Mouse (Mus musculus): ENCODE data around the gene Myo10. TPM values are rescaled to one million over a fixed set of nuclear protein-coding genes. Genes with fewer than 3 reads are reported as not detected.
"Not testable (repeated sequence)": the region's sequence is repeated elsewhere in the genome, so short reads cannot be mapped to it uniquely, and the experiment has no call there.

Myo10 gene
- total RNA-seq, 2 experiments from 2014 or later = 41.7 to 47.6 TPM

DNA sequence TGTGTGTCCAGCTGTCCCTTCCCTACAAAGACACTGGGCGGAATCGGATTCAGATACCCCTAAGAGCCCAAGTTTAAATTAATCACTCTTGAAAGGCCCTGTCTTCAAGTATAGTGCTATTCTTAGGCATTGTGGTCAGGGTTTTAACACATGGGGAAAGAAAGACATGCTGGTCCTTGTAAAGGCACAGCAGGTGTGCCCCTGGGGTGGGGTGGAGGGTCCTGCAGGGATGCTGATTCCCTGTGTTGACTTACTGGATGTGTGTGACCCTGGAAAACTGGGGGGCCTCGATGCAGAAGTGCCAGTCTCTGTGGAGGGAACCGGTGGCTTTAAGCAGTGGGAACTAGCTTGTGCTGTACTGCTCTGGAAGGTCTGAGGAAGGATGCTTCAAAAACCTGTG lies 90.6 kb downstream of the Myo10 start:
- intact Hi-C loops (cut with DNase I) = no loop called here
- no peak for DNase-seq (ENCODE audit: low spot score in 2 of 2)

DNA sequence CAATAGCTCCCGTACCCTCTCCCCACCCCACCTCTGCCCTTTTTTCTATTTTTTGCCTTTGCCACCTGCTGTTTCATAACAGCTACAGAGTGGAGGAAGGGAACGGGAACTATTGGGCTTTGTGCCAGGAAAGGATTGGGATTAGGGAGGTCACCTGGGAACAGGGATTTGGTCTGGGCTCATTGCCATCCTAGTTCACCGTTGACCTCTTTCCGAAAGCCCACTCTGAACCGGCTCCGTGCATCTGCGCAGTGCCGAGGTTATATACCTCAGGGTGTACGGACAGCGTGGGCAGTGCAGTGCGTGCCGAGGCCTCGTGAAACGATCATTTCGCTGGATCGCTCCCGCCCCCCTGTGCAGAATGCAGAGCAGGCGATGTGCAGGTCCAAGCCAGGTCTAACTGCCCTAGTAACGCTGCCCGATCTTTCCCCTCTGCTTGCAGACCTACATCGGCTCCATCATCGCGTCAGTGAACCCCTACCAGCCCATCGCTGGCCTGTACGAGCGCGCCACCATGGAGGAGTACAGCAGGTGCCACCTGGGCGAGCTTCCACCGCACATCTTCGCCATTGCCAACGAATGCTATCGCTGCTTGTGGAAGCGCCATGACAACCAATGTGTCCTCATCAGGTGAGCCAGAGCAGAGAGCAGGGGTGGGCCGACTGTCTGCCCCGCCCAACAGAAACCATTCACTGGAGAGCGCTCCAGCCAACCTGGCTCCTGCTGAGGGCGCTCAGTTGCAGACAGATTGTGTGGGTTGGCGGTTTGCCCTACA lies 91.4 kb downstream of the Myo10 start:
- DNase-seq (ENCODE audit: low spot score in 2 of 2) = peak; percentile 43 to 58
- intact Hi-C loops (cut with DNase I) = no loop called here

DNA sequence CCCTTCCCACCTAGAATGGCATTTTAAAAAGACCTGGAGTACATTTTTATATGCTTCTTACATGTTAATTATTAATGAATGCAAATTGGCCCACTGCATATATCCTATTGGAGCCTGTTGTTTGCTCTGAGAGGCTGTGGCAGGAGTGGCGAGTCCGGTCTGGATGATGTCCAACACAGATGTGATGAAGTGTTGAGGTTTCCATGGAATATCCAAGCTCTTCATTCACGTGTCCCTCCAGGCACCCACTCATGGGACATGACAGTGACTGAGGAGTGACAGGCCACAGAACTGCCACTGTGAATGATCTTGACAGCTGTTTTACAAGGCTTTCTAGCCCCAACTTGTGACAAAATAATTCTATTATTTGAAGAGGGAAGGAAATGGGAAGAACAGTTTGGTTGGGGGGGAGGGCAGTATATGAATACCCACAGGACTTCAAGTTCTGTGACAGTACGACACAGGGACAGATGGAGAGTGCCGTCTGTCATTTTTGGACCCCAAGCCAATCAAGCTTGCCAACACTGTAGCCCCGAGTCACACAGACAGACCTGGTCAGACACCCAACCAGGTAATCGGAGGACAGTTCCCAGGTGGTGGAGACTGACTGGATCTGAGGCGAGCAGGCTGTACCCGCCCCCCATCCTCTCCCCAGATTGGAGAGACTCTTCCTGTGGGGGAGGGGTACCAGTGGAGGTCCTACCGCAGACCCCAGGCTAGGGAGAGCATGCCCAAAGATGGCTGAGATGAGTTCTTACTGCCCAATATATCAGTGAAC lies 93.1 kb downstream of the Myo10 start:
- DNase-seq (ENCODE audit: low spot score in 2 of 2) = no peak
- intact Hi-C loops (cut with DNase I) = loop anchor here (5.0 kb wide), 3 partner anchors 93 to 1128 kb away; partner anchors contain the start of gene Myo10

DNA sequence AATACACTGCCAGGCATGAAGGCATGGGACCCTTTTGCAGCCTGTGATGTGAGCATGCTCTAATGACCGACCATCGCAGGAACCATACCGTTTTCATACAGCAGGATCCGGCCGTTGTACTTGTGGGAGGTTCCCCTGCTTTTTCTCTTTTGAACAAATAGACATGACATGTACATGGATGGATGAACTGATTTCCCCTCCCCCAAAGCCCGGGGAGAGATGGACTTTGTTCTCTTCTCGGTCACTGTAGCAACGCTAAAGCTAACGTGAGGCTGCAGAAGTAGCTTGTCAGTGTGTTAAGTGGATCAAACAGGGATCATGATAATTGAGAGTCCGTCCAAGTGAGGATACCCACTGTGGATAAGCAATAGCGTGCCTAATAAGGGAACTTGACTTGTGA lies 93.7 kb downstream of the Myo10 start:
- intact Hi-C loops (cut with DNase I) = loop anchor here (2.0 to 5.0 kb wide), 4 partner anchors 94 to 1129 kb away; partner anchors contain the start of gene Myo10
- no peak for DNase-seq (ENCODE audit: low spot score in 2 of 2)

DNA sequence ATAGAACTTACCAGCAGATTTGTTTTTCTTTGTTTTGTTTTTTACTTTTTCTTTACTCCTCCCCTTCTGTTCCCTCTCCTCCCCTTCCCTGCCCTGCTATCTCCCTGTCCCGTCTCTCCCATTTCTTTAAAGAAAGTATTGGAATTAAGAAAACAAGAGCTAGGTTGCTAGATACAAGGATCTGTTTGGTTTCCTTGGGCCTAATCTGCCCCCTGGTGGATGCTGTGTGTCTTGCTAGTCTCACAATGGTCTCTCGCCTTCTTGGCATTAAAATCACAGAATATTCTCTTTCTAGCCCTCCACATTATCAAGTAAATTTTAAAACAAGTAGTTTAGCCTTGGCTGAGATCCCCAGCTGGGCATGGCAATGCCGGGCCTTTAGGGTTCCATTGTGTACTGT lies 94.7 kb downstream of the Myo10 start:
- intact Hi-C loops (cut with DNase I) = loop anchor here (2.0 to 5.0 kb wide), 4 partner anchors 95 to 1130 kb away; partner anchors contain the start of gene Myo10
- peak; percentile 77 to 80 for DNase-seq (ENCODE audit: low spot score in 2 of 2)

DNA sequence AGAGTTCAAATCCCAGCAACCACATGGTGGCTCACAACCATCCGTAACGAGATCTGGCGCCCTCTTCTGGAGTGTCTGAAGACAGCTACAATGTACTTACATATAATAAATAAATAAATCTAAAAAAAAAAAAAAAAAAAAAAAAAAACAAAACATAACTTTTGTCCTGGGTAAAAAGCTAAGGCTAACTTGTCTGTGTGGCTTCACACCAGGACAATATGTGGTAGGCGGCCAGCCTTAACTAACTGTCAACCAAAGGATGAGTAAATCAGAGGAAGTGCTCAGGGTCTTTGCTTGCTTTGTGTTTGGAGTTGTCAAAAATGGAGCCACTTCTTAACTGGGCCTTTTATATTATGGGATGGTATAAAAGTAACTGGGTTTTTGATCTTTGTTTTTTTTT lies 95.8 kb downstream of the Myo10 start:
- intact Hi-C loops (cut with DNase I) = loop anchor here (5.0 kb wide), 3 partner anchors 96 to 1131 kb away; partner anchors contain the start of gene Myo10
- not testable (repeated sequence) for DNase-seq (ENCODE audit: low spot score in 2 of 2)

DNA sequence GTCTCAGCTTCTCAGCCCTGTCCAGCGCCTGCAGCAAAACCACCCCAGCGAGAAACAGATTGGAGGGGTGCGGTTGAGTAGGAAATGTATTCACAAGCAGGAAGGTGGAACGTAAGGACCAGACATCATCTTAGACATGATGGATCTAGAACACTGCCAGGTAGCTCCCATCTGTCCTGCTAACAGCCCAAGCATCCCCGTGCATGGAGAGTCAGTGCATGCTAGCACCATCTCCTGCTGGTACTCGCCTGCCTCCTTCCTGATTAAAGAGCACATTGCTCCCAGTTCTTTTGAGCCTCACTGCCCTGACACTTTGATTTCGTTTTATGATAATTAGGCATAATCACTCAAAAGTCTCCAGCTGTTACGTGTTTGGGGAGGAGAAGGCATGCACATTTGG lies 96.9 kb downstream of the Myo10 start:
- DNase-seq (ENCODE audit: low spot score in 2 of 2) = no peak

DNA sequence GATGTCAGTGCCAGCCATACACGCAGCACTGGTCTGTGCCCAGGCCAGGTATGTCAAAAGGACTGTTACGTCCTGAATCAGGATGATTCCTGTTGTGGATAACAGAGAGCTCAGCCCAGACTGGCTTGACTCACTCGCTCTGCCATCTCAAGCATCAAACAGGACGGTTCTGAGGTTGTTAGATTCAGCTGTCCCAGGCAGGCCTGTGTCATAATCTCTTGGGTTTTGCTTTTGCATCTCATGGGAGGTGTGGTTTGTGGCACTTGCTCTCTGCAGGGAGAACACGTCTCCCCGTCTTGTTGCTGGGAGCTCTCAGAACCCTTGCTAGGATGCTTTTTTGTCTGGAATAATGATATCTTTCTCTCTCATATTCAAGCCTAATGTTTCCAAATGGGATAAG lies 97.9 kb downstream of the Myo10 start:
- DNase-seq (ENCODE audit: low spot score in 2 of 2) = no peak
- intact Hi-C loops (cut with DNase I) = no loop called here

More for the DNA sequence above, 96.9 kb downstream of the Myo10 start:
- intact Hi-C loops (cut with DNase I) = loop anchor here (5.0 kb wide), 3 partner anchors 97 to 1132 kb away; partner anchors contain the start of gene Myo10

DNA sequence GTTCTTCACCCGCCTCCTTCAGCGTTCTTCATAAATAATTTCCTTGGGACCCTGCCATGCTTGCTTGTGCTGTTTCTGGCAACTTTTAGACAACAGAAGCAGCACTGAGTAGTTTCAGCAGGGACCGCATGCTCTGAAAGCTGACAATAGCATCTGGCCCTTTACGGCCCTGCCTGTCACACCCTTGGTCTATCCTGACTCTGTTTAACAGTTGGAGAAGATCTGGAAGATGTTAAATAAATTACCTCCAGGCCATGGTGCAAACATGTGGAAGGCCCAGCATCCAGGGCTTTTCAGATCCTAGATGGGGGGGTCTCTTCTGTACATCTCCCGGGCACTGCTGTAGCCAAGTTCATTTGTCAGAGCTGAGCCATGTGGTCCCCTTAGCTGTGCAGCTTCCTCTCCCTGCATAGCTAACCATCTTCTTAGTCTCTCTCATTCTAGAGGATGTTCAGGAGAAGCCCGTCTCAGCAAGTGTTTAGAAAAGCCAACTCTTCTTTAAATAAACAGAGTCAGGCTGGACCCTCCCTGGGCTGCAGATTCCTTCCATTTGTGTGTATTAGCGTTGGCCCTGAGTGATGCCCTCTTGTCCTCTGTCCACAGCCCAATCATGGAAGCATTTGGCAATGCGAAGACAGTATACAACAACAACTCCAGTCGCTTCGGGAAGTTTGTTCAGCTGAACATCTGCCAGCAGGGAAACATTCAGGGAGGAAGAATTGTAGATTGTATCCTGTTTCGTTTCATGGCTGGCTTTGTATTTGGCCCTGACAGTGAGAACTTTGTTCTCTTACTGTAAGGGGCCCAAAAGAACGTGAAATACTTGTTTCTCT lies 101.2 kb downstream of the Myo10 start:
- intact Hi-C loops (cut with DNase I) = no loop called here

DNA sequence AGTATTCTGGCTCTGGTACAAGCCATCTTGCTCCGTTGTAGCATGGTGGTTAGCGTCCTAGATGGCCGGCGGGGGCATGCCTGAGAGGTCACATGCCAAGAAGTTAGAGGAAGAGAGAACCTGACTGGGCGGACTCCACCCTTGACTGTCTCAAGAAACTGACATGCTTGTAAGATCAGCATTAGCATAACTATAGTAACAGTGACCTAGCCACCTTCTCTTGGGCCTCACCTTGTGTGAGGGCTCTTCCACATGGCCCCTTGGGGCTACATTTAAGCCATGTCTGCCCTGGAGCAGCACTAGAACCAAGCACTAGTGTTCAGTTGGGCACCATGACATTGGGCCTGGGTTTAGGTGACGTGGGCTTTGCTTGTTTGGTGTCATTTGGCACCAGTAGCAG lies 102.2 kb downstream of the Myo10 start:
- intact Hi-C loops (cut with DNase I) = no loop called here
- DNase-seq (ENCODE audit: low spot score in 2 of 2) = no peak

More for the DNA sequence above, 101.2 kb downstream of the Myo10 start:
- no peak for DNase-seq (ENCODE audit: low spot score in 2 of 2)

DNA sequence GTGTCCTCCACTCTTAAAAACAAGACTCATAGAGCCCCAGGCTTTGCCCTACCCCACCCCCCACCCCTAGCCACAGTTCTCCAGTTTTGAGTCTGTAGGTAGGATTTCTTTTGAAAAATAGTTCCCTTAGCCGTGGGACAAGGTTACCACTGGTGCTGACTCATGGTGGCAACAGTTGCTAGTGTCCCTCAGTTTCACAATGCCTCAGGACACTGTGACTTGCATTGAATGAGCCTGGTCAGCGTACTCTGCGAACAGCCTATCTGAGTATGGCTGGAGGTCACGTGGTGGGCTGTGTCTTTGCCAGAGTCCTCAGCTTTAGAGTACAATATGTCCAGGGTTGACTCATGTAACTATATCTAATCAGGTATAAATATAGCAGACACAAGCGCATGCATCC lies 104.5 kb downstream of the Myo10 start:
- no peak for DNase-seq (ENCODE audit: low spot score in 2 of 2)
- intact Hi-C loops (cut with DNase I) = loop anchor here (5.0 kb wide), 1 partner anchor 235 kb away; no protein-coding TSS in a partner anchor

DNA sequence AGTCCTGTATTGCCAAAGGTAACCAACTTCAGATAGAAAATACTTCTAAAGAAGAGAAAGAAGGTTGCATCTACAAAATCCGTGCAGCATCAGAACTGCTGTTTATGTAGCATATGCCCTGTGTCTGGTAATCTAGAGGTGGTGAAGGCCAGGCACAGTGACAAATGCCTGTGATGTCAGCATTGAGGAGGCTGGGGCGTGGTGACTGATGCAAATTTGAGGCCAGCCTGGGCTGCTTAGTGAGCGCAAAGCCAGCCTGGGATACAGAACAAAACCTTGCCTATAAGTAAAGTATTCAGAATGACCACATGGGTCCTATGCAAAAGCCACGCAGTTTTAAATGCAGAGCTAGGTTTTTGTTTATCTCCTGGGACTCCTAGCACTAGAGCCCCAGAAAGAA lies 106.2 kb downstream of the Myo10 start:
- intact Hi-C loops (cut with DNase I) = loop anchor here (5.0 kb wide), 1 partner anchor 234 kb away; no protein-coding TSS in a partner anchor
- no peak for DNase-seq (ENCODE audit: low spot score in 2 of 2)

DNA sequence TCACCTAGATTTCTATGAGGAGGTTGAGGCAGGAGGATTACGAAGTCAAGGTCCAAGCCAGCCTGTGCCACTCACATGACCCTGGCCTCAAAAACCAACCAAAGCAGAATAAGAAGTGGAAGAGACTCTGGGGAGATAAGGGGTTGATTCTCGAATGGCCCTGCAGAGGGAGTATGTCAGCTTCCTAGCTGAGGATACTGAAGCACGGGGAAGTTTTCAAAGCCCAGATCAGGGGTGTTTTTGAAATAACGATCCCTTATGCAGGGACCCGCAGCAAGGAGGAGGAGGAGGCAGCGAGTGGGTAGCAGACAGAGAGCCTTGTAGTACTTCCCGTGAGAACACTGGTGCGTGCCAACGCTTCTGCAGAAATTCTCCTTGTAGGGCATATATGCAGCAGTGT lies 108.7 kb downstream of the Myo10 start:
- DNase-seq (ENCODE audit: low spot score in 2 of 2) = no peak
- intact Hi-C loops (cut with DNase I) = loop anchor here (5.0 kb wide), 1 partner anchor 41 kb away; no protein-coding TSS in a partner anchor

DNA sequence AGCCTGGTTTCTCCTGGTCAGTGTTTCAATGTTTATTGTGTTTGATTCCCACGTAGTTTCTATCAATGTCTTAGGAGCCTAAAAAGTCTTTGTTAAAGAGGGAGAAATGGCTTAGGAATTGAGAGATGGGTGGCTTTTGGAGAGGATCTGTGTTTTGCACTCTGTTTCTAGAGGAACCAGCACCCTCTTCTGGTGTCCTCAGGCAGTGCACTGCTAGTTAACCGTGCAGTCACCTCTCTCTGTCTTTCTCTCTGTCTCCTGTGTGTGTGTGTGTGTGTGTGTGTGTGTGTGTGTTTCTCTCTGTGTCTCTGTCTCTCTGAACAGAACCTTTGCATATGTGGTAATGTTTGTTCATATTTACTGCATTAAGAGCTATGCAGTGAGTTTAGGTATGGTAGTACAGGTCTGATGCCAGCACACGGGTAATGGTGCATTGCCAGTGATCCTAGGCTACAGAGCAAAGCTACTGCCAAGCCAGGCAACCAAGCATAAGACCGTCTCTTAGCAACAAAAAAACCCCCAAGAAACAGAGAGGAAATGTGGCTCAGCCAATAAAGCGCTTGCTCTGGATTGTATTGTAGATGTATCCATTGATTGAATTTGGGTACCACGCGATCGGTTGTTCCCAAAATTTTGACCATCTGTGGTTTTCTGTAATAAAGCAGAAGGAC lies 110.6 kb downstream of the Myo10 start:
- intact Hi-C loops (cut with DNase I) = loop anchor here (2.0 to 5.0 kb wide), 2 partner anchors 39 to 60 kb away; no protein-coding TSS in a partner anchor
- peak in 1 of 2 experiments; percentile 43 for DNase-seq (ENCODE audit: low spot score in 2 of 2)

DNA sequence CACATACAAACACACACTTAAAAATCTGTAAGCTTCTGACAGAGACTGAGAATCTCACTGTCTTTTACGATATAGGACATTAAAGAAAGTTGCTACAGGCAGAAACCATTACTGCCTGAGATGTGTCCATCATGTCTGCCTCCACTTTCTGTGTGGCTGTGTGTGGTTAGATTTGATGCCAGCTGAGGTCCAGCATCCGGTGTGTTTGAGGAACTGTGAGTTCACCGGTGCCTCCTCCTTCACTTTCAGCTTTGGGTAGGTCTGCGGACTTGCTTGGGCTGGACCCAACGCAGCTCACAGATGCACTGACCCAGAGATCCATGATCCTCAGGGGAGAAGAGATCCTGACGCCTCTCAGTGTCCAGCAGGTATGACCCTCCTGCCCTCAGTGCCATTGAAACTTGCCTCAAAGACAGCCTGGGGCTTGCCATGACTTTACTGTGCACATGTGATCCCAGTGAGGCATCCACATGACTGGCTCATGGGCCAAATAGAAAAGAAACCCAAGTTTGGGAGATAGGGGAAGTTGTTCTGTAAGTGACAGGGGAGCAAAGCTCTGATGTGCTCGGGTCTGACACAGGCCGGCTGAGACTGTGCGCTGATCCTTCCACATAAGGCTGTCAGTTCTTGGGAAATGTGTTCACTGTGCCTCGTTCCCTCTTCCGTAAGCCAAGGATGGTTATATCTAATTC lies 111.6 kb downstream of the Myo10 start:
- no peak for DNase-seq (ENCODE audit: low spot score in 2 of 2)
- intact Hi-C loops (cut with DNase I) = loop anchor here (2.0 to 5.0 kb wide), 2 partner anchors 38 to 59 kb away; no protein-coding TSS in a partner anchor

DNA sequence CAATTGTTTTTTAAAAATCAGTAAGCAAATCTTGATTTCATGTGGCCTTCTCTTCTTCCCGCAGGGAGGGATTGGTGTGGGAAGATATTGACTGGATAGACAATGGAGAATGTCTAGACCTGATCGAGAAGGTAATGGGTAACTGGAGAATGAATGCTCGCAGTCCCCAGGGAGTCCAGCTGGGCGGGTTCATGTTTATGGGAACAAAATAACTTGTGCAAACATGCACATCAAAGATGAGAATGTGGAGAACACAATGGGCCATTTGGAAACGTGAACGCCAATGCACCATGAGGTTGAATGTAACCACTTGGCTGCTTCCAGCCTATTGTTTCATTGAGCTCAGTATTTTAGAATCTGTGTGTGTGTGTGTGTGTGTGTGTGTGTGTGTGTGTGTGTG lies 114.2 kb downstream of the Myo10 start:
- no peak for DNase-seq (ENCODE audit: low spot score in 2 of 2)
- intact Hi-C loops (cut with DNase I) = no loop called here

DNA sequence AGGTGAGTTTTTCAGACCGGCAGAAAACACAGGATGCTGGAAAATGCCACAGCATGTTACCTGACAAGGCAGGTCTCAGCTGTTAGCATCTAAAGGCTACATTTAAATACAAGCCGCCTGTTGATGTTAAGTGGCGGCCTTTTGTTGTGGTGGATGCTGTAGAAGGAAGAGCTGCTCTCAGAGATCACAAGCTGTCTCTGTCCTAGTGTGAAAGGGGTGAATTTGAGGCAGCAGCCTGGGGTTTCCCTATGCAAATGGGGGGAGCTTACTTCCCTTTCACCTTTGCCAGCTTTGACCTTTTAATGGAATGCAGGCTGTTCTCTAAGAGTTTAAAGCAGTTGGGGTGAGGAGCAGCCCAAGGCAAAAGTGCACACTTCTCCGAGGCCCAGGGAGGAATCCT lies 117.9 kb downstream of the Myo10 start:
- intact Hi-C loops (cut with DNase I) = no loop called here
- no peak for DNase-seq (ENCODE audit: low spot score in 2 of 2)

DNA sequence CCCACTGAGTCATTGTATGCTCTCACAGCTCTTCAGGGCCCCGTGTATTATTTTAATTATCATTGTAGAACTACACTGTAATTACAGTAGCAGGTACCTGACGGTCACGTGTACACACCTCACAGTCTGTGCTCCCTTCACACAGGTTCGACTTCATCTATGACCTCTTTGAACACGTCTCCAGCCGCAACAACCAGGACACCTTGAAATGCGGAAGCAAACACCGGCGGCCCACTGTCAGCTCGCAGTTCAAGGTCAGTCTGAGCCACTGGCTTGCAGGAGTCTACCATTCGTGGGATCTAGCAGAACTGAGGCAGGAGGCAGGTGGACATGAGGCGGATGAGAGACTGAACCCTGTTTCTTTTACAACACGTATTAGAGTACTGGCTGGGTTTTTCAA lies 119.9 kb downstream of the Myo10 start:
- DNase-seq (ENCODE audit: low spot score in 2 of 2) = no peak
- intact Hi-C loops (cut with DNase I) = no loop called here
